Mouse (Mus musculus) thymus, postnatal 4 days (tissue): ENCODE data around the gene Krt27.

Experiments used
- DNase-seq: peaks from one replicate; pipeline ENCODE4 v3.0.0; 2021

Gene Krt27

GRCm38 (mm10) chr11:99322851-99323250, 28.1 kb downstream of the Krt27 start, which contains the start of gene Krt25:
Gene Krt25 (minus strand): TSS chr11:99322951.
- no peak for DNase-seq

DNA sequence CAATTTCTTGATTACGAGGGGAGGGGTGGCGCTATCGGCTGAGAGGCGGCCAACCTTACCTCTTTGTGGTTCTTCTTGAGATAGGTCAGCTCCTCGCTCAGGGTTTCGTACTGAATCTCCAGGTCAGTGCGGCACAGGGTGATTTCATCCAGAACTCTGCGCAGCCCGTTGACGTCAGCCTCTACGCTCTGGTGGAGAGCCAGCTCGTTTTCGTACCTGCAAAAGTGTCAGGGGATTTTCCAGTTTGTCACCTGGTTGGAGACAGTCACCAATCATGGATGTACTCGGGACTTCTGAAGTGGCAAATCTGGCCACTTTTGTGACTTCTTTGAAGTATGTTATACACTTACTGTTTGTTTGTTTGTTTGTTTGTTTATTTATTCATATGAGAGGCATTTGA, 29.8 kb downstream of the Krt27 start:
- DNase-seq, result no peak

DNA sequence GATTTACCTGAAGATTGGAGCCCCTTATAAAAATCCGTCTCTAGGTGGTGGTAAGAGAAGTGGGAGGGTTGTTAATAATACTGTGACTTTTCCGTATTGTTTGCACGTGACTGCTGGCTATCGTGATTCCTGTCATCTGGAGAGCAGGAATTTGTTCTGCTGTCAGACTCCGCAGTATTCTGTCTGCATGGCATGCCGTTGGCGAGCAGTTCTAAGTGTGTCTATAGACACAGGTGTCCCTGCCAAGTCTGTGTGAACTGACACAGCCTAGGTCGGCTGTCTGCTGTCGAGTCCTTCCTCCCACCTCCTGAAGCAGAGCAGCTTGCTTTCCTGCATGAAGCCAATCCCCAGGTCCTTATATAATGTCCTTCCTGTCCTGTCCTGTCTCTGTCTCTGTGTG, 31.8 kb downstream of the Krt27 start:
- no peak for DNase-seq

- DNase-seq, result no peak
Measured at GRCm38 (mm10) chr11:99316543-99316942, 34.4 kb downstream of the Krt27 start.

GRCm38 (mm10) chr11:99314594-99314993, 36.3 kb downstream of the Krt27 start:
- no peak for DNase-seq

DNA sequence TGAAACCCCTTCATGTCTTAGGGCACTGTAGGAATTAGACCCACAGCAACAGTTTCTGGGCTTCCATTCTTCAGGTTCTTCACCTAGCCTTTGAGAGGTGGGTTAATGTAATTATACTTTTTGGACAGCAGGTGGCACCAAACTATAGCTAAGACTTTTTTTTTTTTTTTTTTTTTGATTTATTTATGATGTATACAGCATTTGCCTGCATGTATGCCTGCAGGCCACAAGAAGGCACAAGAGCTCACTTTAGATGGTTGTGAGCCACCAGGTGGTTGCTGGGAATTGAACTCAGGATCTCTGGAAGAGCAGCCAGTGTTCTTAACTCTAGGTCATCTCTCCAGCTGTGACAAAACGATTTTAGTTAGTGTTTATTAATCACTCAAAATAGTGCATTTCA, 40.0 kb downstream of the Krt27 start:
- DNase-seq, result no peak

DNA sequence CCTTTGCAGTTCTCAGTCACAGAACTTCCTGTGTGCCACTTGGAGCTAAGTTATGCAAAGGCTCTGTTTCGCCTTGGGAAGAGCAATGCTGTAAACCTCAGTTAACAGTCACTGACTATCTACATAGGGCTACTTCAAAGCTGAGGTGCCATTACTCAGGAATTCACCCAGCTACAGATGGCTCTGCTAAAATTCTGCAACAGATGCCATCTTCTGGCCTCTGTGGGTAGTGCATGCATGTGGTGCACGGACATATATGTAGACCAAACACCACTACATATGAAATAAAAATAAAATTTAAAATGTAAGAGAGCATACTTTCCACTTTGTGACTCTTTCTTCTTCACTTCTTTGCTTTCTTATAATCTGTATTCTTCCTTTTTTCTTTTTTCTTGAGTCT, 43.3 kb downstream of the Krt27 start:
- peak; percentile 77 for DNase-seq
